Mouse (Mus musculus): Measurements from ENCODE around the gene Mid1. TPM values are rescaled to one million over a fixed set of nuclear protein-coding genes. Genes with fewer than 3 reads are reported as not detected.
"Not testable (repeated sequence)": the region's sequence is repeated elsewhere in the genome, so short reads cannot be mapped to it uniquely, and the experiment has no call there.

Gene Mid1
- polyA plus RNA-seq, 1 experiment from 2014 or later, result 8.6 TPM

GRCm38 (mm10) chrX:170009016-170009750 is 324.2 kb downstream of the Mid1 start, which contains the start of gene Gm21887:
Gm21887 (plus strand) TSS chrX:170009659.
- peak within 1 kb of the TSS; percentile 44 for H3K4me3 ChIP-seq
- peaks cover 13% of the 10 kb centered on the region for H3K9me3 ChIP-seq
- H3K9ac ChIP-seq (replicated peaks), result peak within 1 kb of the TSS; percentile 29
- H3K27me3 ChIP-seq, H3K36me3 ChIP-seq, H3K4me1 ChIP-seq: not testable (repeated sequence)
- peak within 1 kb of the TSS; percentile 21; the same call in 1 of the 2 replicates for H3K4me2 ChIP-seq (replicated peaks)
- ATAC-seq (replicated peaks), result peak; percentile 87
- peak within 1 kb of the TSS; percentile 74 for H3K27ac ChIP-seq (replicated peaks)
- 71% methylated on average over 116 of the region's 118 CpGs for WGBS

GRCm38 (mm10) chrX:170009801-170010221 is 324.8 kb downstream of the Mid1 start:
- Histone ChIP-seq H3K27ac (replicated peaks) (peak overlapping the region; percentile 74), H3K9ac (replicated peaks) (peak overlapping the region; percentile 29), H3K9me3 (peaks cover 13% of the 10 kb centered on the region), H3K4me3 (peak overlapping the region; percentile 44)
- not testable (repeated sequence) for H3K4me2 ChIP-seq (replicated peaks); H3K36me3 ChIP-seq; H3K27me3 ChIP-seq; H3K4me1 ChIP-seq
- ATAC-seq (replicated peaks), result peak; percentile 98
- 57% methylated on average over 25 of the region's 25 CpGs for WGBS

GRCm38 (mm10) chrX:170010581-170011528 is 325.9 kb downstream of the Mid1 start:
- not testable (repeated sequence) for H3K4me1 ChIP-seq; H3K27ac ChIP-seq (replicated peaks); H3K27me3 ChIP-seq; H3K36me3 ChIP-seq; H3K4me3 ChIP-seq; H3K9ac ChIP-seq (replicated peaks)
- peak; percentile 15 for ATAC-seq (replicated peaks)
- H3K9me3 ChIP-seq, result peaks cover 13% of the 10 kb centered on the region
- 83% methylated on average over 97 of the region's 97 CpGs for WGBS
- peak overlapping the region; percentile 21; the same call in 1 of the 2 replicates for H3K4me2 ChIP-seq (replicated peaks)

GRCm38 (mm10) chrX:170011529-170011879 is 326.5 kb downstream of the Mid1 start:
- H3K4me2 ChIP-seq (replicated peaks); H3K36me3 ChIP-seq; H3K27me3 ChIP-seq; ATAC-seq (replicated peaks); H3K9ac ChIP-seq (replicated peaks); H3K4me3 ChIP-seq; H3K4me1 ChIP-seq; H3K27ac ChIP-seq (replicated peaks): not testable (repeated sequence)
- 83% methylated on average over 7 of the region's 10 CpGs for WGBS
- peaks cover 13% of the 10 kb centered on the region for H3K9me3 ChIP-seq

- H3K4me2 ChIP-seq (replicated peaks); H3K4me1 ChIP-seq; ATAC-seq (replicated peaks); H3K4me3 ChIP-seq; H3K27me3 ChIP-seq; H3K27ac ChIP-seq (replicated peaks); H3K9ac ChIP-seq (replicated peaks): not testable (repeated sequence)
- no CpG with 5 or more reads among the region's 13 CpGs for WGBS
- Histone ChIP-seq H3K9me3 (peaks cover 15% of the 10 kb centered on the region), H3K36me3 (peaks cover 14% of the 10 kb centered on the region)
Observed at GRCm38 (mm10) chrX:170013421-170013820, 328.4 kb downstream of the Mid1 start.

- H3K27ac ChIP-seq (replicated peaks); H3K27me3 ChIP-seq; H3K9ac ChIP-seq (replicated peaks); ATAC-seq (replicated peaks); H3K4me3 ChIP-seq; H3K4me2 ChIP-seq (replicated peaks); H3K4me1 ChIP-seq: not testable (repeated sequence)
- Histone ChIP-seq H3K36me3 (peaks cover 20% of the 10 kb centered on the region), H3K9me3 (peaks cover 19% of the 10 kb centered on the region)
- WGBS, result 83% methylated on average over 7 of the region's 13 CpGs
Observed at GRCm38 (mm10) chrX:170014038-170014437, 329.0 kb downstream of the Mid1 start.

GRCm38 (mm10) chrX:170015883-170016282 is 330.9 kb downstream of the Mid1 start:
- H3K36me3 ChIP-seq, result peaks cover 34% of the 10 kb centered on the region
- not testable (repeated sequence) for H3K4me2 ChIP-seq (replicated peaks); ATAC-seq (replicated peaks); H3K9ac ChIP-seq (replicated peaks); H3K4me1 ChIP-seq; H3K4me3 ChIP-seq; H3K27me3 ChIP-seq; H3K27ac ChIP-seq (replicated peaks)
- WGBS, result 92% methylated on average over 12 of the region's 12 CpGs
- H3K9me3 ChIP-seq, result peaks cover 16% of the 10 kb centered on the region

GRCm38 (mm10) chrX:170017333-170018245 is 332.6 kb downstream of the Mid1 start:
- not testable (repeated sequence) for H3K27me3 ChIP-seq; H3K4me1 ChIP-seq; H3K9ac ChIP-seq (replicated peaks)
- peak overlapping the region; percentile 11 for H3K4me3 ChIP-seq
- H3K27ac ChIP-seq (replicated peaks), result peak overlapping the region; percentile 3; the same call in 1 of the 2 replicates
- ATAC-seq (replicated peaks), result peak; percentile 88
- 0 out of 2 replicates have a peak overlapping the region, but pooled peaks have one; percentile 5 for H3K4me2 ChIP-seq (replicated peaks)
- WGBS, result 53% methylated on average over 27 of the region's 27 CpGs
- H3K9me3 ChIP-seq, result peaks cover 22% of the 10 kb centered on the region
- peaks cover 32% of the 10 kb centered on the region for H3K36me3 ChIP-seq

- not testable (repeated sequence) for H3K27me3 ChIP-seq; H3K27ac ChIP-seq (replicated peaks); H3K4me2 ChIP-seq (replicated peaks); H3K4me1 ChIP-seq; H3K4me3 ChIP-seq; H3K9ac ChIP-seq (replicated peaks)
- 86% methylated on average over 66 of the region's 66 CpGs for WGBS
- peaks cover 22% of the 10 kb centered on the region for H3K9me3 ChIP-seq
- peak; percentile 81 for ATAC-seq (replicated peaks)
- peaks cover 32% of the 10 kb centered on the region for H3K36me3 ChIP-seq
Observed at GRCm38 (mm10) chrX:170018571-170019218, 333.7 kb downstream of the Mid1 start.

GRCm38 (mm10) chrX:170019219-170019953 is 334.4 kb downstream of the Mid1 start:
- WGBS, result 83% methylated on average over 30 of the region's 30 CpGs
- H3K4me3 ChIP-seq; H3K4me1 ChIP-seq; H3K4me2 ChIP-seq (replicated peaks); H3K9ac ChIP-seq (replicated peaks); H3K27me3 ChIP-seq: not testable (repeated sequence)
- Histone ChIP-seq H3K36me3 (peaks cover 32% of the 10 kb centered on the region), H3K9me3 (peaks cover 22% of the 10 kb centered on the region), H3K27ac (replicated peaks) (peak overlapping the region; percentile 8)
- ATAC-seq (replicated peaks), result peak; percentile 49

All from forebrain, embryonic 15.5 days (tissue).